Mouse (Mus musculus) T-helper 17 cell (primary cell): ENCODE results near the gene Scyl1.

Source experiments
- in situ Hi-C, 2 experiments: fragments of 300-600 bp; cut with MboI, MseI; formaldehyde crosslinking; loops; 1 replicate in 1 of 2; 2 replicates in 1 of 2; pipeline ENCODE4 v1.15.1; 2025; ENCODE audit warnings: high pct_unique_total_duplicates in 2 of 2

The Scyl1 gene

DNA sequence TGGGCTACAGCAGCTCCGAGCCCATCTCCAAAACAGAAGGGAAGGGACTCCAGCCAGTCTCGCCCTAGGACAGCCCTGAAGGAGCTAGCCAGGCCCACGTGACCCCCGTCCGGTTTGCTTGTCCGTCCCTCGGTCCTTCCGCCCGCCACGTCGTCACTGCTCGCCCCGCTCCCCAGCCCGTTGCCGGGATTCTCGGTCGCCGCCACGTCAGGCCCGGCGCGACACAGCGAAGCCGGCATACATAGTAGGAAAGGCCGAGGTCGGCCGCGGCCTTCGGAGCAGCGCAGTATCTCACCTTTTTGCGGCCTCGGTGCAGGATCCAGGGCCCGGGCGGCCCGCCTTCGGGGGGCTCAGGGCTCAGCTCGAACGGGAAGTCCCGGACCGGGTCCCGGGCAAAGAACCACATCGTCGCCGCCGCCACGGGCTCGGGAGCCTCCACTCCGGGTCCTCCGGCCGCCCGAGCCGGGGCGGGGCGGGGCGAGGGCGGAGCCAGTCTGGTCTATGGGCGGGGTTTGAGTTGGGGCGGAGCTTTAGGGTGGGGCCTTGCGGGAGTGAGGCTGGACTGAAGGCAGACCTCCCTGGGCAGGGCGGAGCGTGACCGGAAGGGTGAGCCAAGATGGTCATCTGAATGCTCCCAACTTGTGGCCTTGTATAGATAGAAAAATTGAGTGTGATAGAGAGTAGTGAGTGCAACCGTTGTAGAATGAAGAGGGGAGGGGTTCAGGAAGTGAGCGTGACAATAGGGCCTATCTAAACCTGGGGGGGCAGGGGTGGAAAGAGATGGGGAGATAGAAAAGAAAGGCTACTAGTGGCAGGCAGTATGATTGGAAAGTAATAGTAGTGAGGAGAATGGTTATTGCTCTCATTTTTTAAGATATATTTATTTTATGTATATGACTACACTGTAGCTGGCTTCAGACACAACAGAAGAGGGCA, at the start of gene Scyl1:
Gene Scyl1, minus strand, starts transcription at position 495 of the 936 bp plus-strand sequence.
- in situ Hi-C loops: no loop called here

DNA sequence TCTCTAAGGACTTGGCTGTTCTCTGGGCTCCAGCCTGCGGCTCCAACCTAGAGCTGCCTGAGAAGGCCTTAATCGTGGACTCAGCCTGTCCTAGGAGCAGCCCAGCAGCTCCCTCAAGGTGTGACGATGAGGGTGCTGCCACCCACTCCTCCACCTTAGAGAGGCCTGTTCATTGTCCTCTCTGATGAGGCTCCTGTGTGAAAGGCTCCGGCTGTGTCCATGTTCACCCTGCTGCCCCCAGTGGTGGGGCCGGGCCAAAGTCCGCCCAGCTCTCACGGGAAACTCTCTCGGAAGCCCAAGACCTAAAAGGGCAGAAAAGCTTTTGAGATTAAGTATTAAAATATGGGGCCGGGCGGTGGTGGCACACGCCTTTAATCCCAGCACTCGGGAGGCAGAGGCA, 48.3 kb upstream of the Scyl1 start:
- in situ Hi-C loops: loop anchor here in 1 of 2 experiments (10.0 kb wide), 2 partner anchors 365 to 485 kb away; partner anchors contain the start of genes Ccdc85b and Cdc42bpg

DNA sequence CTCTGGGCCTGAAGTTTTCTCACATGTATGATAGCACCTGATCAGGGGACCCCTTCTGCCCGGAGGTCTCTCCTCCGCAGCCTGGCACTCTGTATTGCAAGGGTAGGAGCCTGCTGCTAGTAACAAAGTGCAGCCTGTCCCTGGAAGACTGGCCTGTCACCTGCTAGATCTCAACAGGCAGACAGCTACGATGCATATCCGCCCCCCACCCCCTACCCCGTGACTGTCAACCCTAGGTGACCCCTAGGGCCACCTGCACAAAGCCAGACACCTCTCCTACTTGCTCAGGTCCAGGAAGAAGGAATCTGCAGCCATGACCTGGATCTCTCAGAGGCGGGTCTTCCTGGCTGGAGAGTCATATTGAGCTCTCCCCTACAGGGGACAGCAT, 47.4 kb upstream of the Scyl1 start:
- in situ Hi-C loops: loop anchor here in 1 of 2 experiments (10.0 kb wide), 2 partner anchors 364 to 486 kb away; partner anchors contain the start of genes Ccdc85b and Cdc42bpg

DNA sequence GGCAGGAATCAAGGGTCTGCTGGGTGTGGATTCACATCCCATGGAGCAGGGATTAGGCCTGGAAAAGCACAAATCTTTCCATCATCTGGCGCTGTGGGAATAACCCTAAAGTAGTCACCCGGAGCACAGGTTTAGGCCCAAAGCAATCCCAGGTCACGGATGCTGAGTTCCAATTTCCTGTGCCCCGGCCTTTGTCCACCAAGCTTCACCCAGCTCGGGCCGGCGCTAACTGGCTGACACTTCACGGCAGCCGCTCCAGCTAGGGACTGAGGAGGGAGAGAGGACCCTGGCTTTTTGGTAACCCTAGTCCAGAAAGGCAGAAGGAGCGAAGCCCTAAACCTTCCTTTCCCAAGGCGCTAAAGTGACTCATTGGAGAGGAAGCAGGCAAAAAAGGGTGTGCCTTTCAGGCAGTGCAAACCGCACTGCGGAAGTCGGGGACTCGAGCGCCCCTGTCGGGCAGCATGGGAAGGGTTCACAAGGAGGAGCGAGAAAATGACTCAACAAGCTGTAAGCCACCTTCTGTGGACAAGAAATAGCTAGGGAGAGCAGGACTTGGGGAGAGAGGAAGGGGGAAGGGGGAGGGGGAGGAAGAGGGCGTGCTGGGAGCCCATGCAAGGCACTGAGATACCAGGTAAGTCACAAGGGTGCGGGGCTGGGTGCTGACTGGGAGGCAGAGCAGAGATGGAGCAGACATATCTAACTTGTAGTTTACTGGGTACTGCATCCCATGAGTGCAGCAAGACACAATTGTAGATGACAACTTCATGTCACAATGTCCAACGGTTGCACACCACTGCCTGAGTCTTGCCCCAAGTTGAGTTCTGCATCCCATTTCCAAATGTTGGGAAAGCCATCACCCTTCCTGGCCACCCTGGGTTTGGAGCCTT, 46.7 kb upstream of the Scyl1 start:
- in situ Hi-C loops: loop anchor here in 1 of 2 experiments (10.0 kb wide), 2 partner anchors 363 to 487 kb away; partner anchors contain the start of genes Ccdc85b and Cdc42bpg

DNA sequence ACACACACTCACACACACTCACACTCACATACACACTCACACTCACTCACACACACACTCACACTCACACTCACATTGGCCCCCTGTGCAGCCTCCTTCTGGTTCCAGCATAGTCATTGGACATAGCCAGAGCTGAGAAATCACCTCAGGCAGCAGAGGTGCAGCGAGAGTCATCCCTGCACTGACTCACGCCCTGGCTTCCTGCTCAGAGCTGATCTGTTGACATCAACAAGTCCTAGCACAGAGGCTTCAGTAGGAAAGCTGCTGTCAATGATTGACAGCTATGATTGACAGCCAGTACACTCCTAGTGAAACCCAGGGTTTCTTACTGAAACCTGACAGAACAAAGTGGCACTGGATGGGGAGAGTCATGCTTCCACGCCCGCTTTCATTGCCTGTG, 44.7 kb upstream of the Scyl1 start:
- in situ Hi-C loops: loop anchor here in 1 of 2 experiments (10.0 kb wide), 2 partner anchors 361 to 489 kb away; partner anchors contain the start of genes Ccdc85b and Cdc42bpg

DNA sequence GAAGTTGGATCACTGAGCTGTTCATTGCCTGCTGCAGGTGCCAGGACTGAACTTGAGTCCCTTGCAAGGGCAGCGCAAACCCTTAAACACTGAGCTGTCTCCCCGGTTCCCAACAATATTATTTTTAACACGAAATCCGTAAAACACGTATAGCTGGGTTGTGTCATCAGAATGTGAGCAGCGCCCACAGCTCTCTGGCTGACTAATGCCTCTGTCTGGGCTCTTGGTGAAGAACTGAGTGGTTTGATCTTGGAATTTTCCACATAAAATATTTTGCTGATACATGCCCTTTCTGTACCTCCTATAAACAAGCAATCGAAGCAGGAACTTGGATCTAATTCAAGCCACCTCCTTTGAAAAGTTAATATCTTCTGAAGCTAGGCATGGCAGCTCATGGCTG, 43.8 kb upstream of the Scyl1 start:
- in situ Hi-C loops: loop anchor here in 1 of 2 experiments (10.0 kb wide), 2 partner anchors 360 to 490 kb away; partner anchors contain the start of genes Ccdc85b and Cdc42bpg

DNA sequence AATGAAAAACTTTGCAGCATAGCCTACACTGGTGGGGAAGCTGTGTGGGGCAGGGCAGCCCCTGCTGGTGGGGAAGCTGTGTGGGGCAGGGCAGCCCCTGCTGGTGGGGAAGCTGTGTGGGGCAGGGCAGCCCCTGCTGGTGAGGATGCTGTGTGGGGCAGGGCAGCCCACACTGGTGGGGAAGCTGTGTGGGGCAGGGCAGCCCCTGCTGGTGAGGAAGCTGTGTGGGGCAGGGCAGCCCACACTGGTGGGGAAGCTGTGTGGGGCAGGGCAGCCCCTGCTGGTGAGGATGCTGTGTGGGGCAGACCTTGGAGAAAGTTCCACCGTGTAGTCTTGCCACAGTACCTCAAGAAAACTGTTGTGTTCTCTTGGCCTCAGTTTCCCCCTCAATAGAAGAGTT, 42.8 kb upstream of the Scyl1 start:
- in situ Hi-C loops: loop anchor here in 1 of 2 experiments (10.0 kb wide), 2 partner anchors 359 to 491 kb away; partner anchors contain the start of genes Ccdc85b and Cdc42bpg

DNA sequence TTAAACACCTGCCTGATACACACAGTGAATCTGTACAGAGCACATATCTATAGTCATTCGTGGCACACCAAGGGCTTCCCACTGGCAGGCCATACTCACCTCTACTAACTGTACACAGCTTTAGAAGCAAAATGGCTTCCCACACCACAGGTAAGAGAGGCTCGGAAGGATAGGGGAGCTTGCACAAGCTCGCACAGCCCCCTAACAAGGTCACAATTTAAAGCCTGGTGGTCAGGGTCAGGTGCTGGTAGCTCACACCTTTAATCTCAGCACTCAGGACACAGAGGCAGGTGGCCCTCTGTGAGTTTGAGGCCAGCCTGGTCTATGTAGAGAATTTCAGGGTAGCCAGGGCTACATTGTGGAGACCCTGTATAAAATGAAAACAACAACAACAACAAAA, 42.3 kb upstream of the Scyl1 start:
- in situ Hi-C loops: loop anchor here in 1 of 2 experiments (10.0 kb wide), 2 partner anchors 359 to 491 kb away; partner anchors contain the start of genes Ccdc85b and Cdc42bpg

DNA sequence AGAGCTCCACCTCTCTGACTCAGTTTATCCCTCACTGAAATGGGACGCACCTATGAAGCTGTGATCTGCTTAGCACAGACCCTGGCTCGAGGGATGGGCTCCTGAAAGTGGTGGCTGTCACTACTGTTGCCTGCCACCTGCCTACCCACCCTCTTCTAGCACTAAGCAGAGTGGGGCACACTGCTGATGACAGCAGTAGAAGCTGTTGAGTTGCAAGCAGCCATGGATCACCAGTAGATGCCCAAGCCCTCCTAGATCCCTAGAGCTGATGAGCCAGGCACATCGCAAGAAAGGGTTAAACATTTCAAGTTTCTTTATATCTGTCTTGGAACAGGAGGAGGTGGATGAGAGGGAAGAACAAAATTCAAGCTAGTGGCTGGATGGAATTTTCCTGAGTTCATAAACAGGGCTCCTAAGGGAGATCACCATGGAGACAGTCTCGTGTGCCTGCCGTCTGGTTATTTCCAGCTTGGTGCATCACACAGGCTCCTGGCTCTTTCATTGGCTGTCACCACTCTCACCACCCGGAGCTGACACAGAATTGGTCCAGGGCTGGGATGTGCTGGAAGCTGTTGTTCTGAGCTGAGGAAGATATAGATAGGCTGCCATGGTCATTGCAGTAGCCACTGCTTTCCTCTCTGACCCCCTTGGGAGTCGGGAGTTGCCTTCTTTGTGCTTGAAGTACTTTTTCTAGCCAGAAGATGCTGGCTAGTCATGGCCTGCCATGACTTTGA, 40.7 kb upstream of the Scyl1 start:
- in situ Hi-C loops: loop anchor here in 1 of 2 experiments (10.0 kb wide), 2 partner anchors 357 to 493 kb away; partner anchors contain the start of genes Ccdc85b and Cdc42bpg

DNA sequence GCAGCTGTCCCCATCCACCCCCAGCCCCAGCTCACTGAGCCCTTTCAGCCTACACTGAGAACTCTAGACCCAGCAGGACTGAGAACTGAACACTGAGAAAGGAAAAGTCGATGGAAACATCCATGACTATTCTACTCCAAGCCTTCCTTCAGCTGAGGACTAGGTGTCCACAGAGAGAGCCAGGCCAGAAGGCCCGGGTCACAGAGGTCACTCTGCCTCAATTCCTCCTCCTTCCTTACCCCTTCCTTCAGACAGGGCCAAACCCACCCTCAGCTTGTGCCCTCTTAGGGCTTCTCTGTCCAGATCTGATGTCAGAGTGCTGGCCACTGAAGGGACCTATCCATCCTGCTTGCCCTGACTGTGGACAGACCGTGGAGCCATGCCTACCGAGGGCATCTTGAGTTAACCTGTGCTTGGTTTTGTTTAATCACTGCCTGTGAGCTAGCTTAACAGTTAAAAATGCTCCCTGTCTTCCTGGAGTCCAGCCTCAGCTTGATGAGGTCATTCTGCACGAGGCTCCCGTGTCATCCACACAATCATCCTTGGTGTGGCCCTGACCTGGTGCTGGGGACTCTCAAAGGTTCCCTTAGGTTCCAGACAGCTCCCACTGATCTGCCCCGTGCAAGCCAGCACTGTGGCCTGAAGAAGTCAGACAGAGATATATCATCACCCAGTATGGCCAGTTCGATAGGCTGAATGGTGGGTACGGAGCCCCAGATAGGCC, 39.8 kb upstream of the Scyl1 start:
- in situ Hi-C loops: loop anchor here in 1 of 2 experiments (10.0 kb wide), 2 partner anchors 356 to 494 kb away; partner anchors contain the start of genes Ccdc85b and Cdc42bpg

DNA sequence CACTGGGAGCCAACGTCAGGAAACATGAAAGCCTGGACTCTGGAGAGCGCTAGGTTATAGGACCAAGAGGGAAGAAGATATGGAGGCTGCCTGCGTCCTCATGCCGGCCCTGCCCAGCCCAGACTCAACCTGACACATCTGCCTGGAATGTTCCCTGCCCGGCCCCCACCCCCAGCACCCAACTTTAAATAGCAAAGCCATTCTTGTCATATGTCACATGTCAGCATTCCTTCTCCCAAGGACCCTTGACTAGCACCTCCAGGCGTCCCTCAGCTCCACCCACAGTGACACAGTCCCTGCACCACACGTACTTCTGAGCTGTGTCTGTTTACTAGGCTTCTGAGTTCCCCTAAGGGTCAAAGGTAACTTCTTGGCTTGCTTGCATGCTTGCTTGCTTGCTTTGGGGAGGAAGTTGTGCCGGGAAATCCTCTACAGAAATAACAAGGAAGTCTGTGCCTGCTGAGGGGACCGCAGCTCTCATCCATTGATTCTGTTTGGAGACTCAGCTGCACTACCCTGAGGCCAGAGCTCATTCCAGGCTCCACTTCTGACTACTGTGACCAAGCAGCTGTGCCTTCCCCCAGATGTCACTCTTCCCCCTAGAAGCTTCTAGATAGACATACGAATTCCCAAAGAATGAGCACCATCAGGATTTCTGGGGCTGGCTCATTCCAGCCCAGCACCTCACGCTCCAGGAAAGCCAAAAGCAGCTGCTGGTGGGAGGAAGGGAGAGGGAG, 39.1 kb upstream of the Scyl1 start:
- in situ Hi-C loops: loop anchor here in 1 of 2 experiments (10.0 kb wide), 2 partner anchors 355 to 495 kb away; partner anchors contain the start of genes Ccdc85b and Cdc42bpg

DNA sequence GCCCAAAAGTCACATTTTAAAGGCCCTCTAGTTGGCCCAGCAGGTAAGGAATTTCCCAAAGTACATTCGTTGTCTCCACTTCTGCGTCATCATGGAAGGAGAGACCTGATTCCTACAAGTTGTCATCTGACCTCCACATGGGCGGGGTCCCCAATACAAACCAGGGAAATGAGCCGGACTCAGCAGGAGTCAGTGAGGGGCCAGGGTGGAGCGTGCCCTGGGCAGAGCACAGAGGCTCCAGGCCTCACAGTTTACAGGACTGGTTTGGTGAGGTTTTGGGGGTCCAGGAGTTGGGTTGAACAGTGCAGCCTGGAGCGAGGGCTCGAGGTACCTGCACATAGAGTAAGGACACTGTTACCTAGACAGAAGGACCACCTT, 38.5 kb upstream of the Scyl1 start:
- in situ Hi-C loops: loop anchor here in 1 of 2 experiments (10.0 kb wide), 2 partner anchors 355 to 495 kb away; partner anchors contain the start of genes Ccdc85b and Cdc42bpg

DNA sequence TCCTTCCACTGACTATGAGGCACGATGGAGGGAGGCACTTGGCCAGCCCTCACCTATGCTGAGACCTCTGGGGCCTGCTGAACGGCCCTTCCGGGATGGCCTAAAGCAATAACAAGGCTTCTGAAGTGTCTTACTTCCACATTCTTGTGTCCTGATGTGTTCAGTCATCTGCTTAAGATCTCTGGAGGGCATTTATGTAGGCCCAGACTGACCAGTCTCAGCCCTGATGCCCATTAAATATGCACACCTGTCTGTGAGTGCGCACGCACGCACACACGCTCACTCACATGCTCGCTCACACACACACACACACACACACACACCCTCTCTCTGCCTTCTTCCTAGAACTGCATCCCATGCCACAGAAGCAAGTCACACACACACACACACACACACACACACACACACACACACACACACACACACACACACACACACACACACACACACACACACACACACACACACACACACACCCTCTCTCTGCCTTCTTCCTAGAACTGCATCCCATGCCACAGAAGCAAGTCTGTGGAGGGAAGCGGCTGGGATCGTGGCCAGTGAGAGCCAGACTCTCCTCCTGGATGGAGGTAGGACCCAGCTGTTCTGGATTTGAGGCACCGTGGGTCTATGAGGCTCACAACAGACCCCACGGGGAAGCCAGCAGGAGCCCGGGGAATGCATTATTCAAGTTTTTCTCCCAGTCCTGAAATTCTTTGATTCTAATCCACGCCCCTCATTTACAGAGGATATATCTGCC, 37.9 kb upstream of the Scyl1 start:
- in situ Hi-C loops: no loop called here

DNA sequence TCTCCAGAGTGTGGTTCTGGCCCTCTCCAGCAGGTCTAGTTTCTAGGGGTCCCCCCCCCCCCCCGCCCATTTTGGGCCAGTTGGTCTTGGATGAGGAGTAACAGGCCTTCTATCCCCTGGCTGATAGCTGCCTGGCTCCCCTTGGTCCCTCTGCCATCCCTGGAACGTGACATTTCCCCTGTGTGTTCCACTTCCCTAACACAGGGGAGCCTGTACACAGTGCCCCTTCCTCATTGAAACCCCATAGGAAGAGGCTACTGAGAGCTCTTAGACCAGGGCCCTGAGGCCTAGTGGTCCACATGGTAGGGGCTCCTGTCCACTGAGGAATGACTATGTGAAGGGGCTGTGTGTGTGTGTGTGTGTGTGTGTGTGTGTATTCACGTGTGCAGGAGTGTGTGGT, 36.5 kb upstream of the Scyl1 start:
- in situ Hi-C loops: no loop called here

DNA sequence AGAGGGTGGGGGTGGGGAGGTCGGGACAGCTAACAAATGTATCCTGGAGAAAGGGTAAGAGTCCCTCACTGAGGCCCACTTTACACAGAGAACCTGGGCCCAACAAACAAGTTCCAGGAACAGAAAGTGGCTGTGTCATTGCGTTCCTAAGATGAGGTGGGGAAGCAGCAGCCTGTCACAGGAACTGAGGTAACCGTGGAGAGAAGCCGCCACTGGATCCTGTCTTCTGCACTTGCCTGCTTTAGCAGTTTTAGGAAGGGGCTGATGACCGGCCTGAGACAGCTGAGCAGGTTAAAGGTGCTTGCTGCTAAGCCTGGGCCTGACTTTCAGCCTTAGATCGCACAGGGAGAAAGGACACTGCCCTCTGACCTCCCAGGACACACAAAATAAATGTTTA, 35.6 kb upstream of the Scyl1 start:
- in situ Hi-C loops: no loop called here

DNA sequence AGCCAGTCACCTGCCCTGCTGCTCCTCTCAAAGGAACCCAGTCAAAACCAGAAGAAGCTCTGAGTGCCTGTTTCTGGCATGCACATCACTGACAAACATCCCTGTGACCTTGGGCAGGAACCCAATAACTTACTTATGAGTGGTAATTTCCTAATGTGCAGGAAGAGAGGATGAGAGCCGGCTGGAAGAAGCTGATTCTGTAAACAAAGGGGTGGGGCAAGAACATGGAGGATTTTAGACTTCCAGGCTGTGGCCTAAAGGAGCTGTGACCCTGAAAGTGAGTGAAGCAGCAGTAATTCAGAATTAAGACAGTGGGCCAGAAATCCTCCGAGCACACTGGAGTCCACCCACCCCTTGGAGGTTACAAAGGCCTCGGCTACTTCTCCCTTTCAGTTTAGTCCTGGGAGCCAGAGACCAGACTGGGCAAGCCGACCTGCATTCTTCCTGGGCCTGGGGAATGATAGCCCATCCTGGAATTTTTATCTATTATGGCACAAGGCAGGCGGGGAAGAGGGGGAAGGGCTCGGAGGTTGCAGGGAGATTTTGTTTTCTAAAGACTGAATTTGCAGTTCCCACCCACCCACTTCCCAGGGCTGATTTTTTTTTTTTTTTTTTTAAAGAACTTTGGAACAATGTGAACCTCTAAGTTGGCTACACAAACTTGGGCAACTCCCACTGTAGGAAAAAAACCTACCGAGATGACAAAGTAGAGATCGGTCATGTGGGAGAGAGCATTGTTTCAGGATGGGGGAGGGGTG, 35.0 kb upstream of the Scyl1 start:
- in situ Hi-C loops: no loop called here

DNA sequence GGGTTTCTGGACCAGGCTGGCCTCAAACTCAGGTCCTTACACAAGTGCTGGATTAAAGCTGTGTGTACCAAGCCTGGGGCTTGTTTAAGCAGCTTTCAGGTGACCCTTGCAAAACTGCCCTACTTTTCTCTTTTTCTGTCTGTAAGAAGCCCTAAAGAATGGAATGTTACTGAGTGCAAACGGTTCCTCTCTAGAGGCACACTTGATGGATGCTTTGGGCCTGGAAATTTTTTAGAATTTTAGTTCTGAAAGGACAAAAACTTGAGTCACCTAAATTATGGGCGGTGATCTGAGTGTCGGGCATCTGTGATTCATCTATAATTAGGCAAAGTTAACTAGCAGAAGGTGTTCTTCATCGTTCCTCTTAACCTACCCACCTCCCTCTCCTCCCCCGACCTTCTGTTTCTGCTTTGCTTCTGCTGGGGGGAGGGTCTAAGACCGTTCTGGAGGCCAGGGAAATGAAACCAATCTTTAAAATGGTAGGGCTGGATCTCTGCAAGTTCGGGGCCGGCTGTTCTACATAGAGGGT, 33.2 kb upstream of the Scyl1 start:
- in situ Hi-C loops: no loop called here
